ENCODE assay signal across 12 mouse cellular contexts in genomic region chr5:74545606-74546005, GRCm38 (mm10).
"Had no signal": no experiment of that assay in that cellular context is flagged by ENCODE, and none has a peak within 500 bp of the region (broad histone marks: within the 10 kb centered on the region; RNA-seq: fewer than 3 reads in every experiment).

No protein-coding gene starts in this region.

- DNase-seq: cerebellum, postnatal 25 days; cerebellum, postnatal 36 days; embryo, embryonic 11 days; forebrain, postnatal 0 days; gastrocnemius, adult 2 months; gastrocnemius, postnatal 10 days; gastrocnemius, postnatal 14 days; gastrocnemius, postnatal 25 days; gastrocnemius, postnatal 36 days; heart, adult 11 months; heart, adult 18-20 months; heart, adult 2 months had no signal
